Mouse (Mus musculus) MEL (cell line): Measurements from ENCODE around the gene Cog4. TPM values are rescaled to one million over a fixed set of nuclear protein-coding genes. Genes with fewer than 3 reads are reported as not detected.

ENCODE experiments used
- DNase-seq: peaks from one replicate; pipeline ENCODE4 v3.0.0; 2011; ENCODE audit warnings: low read depth, low spot score
- H3K27ac ChIP-seq: 2 replicates; pipeline ENCODE4 v1.5.1; 2012; ENCODE audit warnings: low read depth, mild to moderate bottlenecking, control low read depth, low read length, moderate library complexity; ENCODE audit not compliant: control insufficient read depth
- H3K27me3 ChIP-seq, 2 experiments: fragments of 150-350 bp in 1 of 2; sonication (generic) in 1 of 2; 2 replicates each; pipeline ENCODE4 v1.6.1; 2012; ENCODE audit warnings: low read length in 2 of 2, mild to moderate bottlenecking in 2 of 2, improper control_type of control experiment in 1 of 2, moderate library complexity in 1 of 2; ENCODE audit not compliant: insufficient read depth in 2 of 2, control insufficient read depth in 1 of 2
- H3K36me3 ChIP-seq, 2 experiments: 2 replicates each; pipeline ENCODE4 v1.6.1; 2012 to 2014; ENCODE audit warnings: low read length in 2 of 2, improper control_type of control experiment in 1 of 2, inconsistent platforms in 1 of 2, mild to moderate bottlenecking in 1 of 2; ENCODE audit not compliant: insufficient read depth in 2 of 2, control insufficient read depth in 1 of 2
- H3K4me1 ChIP-seq, 2 experiments: fragments of 150-350 bp in 1 of 2; sonication (generic) in 1 of 2; 2 replicates each; pipeline ENCODE4 v1.6.1; 2012; ENCODE audit warnings: low read length in 2 of 2, improper control_type of control experiment in 1 of 2, mild to moderate bottlenecking in 1 of 2; ENCODE audit not compliant: insufficient read depth in 2 of 2, control insufficient read depth in 1 of 2
- H3K4me3 ChIP-seq, 2 experiments: fragments of 150-350 bp in 1 of 2; sonication (generic) in 1 of 2; 2 replicates each; pipeline ENCODE4 v1.5.1; 2012; ENCODE audit warnings: low read depth in 2 of 2, low read length in 2 of 2, mild to moderate bottlenecking in 2 of 2, moderate library complexity in 2 of 2, control low read depth in 1 of 2, improper control_type of control experiment in 1 of 2; ENCODE audit not compliant: control insufficient read depth in 1 of 2, insufficient read depth in 1 of 2
- H3K79me2 ChIP-seq: 2 replicates; pipeline ENCODE4 v1.6.1; 2012; ENCODE audit warnings: mild to moderate bottlenecking, low read length, moderate library complexity; ENCODE audit not compliant: control insufficient read depth, poor library complexity, insufficient read depth
- H3K9ac ChIP-seq: 2 replicates; pipeline ENCODE4 v1.6.1; 2012; ENCODE audit warnings: low read depth, mild to moderate bottlenecking, control low read depth, low read length, moderate library complexity; ENCODE audit not compliant: control insufficient read depth, poor library complexity, severe bottlenecking
- H3K9me3 ChIP-seq: fragments of 150-350 bp; sonication (generic); replicated peaks from 2 replicates; pipeline ENCODE4 v1.6.1; 2012; ENCODE audit warnings: mild to moderate bottlenecking, low read length, improper control_type of control experiment, moderate library complexity; ENCODE audit not compliant: insufficient read depth
- BHLHE40 ChIP-seq: IDR thresholded peaks from 2 replicates; pipeline ENCODE4 v1.6.1; 2012; ENCODE audit warnings: low read depth, mild to moderate bottlenecking, inconsistent platforms, low read length, improper control_type of control experiment, borderline replicate concordance
- CHD1 ChIP-seq: IDR thresholded peaks from 2 replicates; pipeline ENCODE4 v1.6.1; 2012; ENCODE audit warnings: low read depth, mild to moderate bottlenecking, inconsistent platforms, low read length, improper control_type of control experiment
- CHD2 ChIP-seq: IDR thresholded peaks from 2 replicates; pipeline ENCODE4 v1.6.1; 2011; ENCODE audit warnings: low read length, improper control_type of control experiment
- ETS1 ChIP-seq: IDR thresholded peaks from 2 replicates; pipeline ENCODE4 v1.6.1; 2012; ENCODE audit warnings: low read depth, mild to moderate bottlenecking, inconsistent platforms, low read length, improper control_type of control experiment, moderate library complexity
- GABPA ChIP-seq: IDR thresholded peaks from 2 replicates; pipeline ENCODE4 v1.6.1; 2012; ENCODE audit warnings: low read depth, mild to moderate bottlenecking, inconsistent platforms, low read length, improper control_type of control experiment, moderate library complexity
- GATA1 ChIP-seq: IDR thresholded peaks from 2 replicates; pipeline ENCODE4 v1.6.1; 2011; ENCODE audit warnings: low read depth, low read length, improper control_type of control experiment
- HCFC1 ChIP-seq: IDR thresholded peaks from 2 replicates; pipeline ENCODE4 v1.6.1; 2012; ENCODE audit warnings: low read depth, mild to moderate bottlenecking, inconsistent platforms, low read length, improper control_type of control experiment, moderate library complexity
- MAZ ChIP-seq: IDR thresholded peaks from 2 replicates; pipeline ENCODE4 v1.6.1; 2012; ENCODE audit warnings: low read depth, mild to moderate bottlenecking, inconsistent platforms, low read length, improper control_type of control experiment
- MXI1 ChIP-seq: IDR thresholded peaks from 2 replicates; pipeline ENCODE4 v1.6.1; 2011; ENCODE audit warnings: mild to moderate bottlenecking, low read depth, low read length, improper control_type of control experiment
- RAD21 ChIP-seq: IDR thresholded peaks from 2 replicates; pipeline ENCODE4 v1.6.1; 2011; ENCODE audit warnings: mild to moderate bottlenecking, low read depth, low read length, improper control_type of control experiment
- SIN3A ChIP-seq: IDR thresholded peaks from 2 replicates; pipeline ENCODE4 v1.6.1; 2012; ENCODE audit warnings: low read length, improper control_type of control experiment, inconsistent platforms
- TAL1 ChIP-seq: IDR thresholded peaks from 2 replicates; pipeline ENCODE4 v1.6.1; 2012; ENCODE audit warnings: mild to moderate bottlenecking, inconsistent platforms, low read length, moderate library complexity, mixed read lengths
- UBTF ChIP-seq: IDR thresholded peaks from 2 replicates; pipeline ENCODE4 v1.6.1; 2012; ENCODE audit warnings: low read depth, mild to moderate bottlenecking, inconsistent platforms, low read length, improper control_type of control experiment, moderate library complexity, borderline replicate concordance; ENCODE audit not compliant: insufficient read depth
- USF1 ChIP-seq: IDR thresholded peaks from 2 replicates; pipeline ENCODE4 v1.6.1; 2014; ENCODE audit warnings: low read depth, mild to moderate bottlenecking, inconsistent platforms, low read length, improper control_type of control experiment, moderate library complexity
- ZKSCAN1 ChIP-seq: IDR thresholded peaks from 2 replicates; pipeline ENCODE4 v1.6.1; 2012; ENCODE audit warnings: low read depth, mild to moderate bottlenecking, inconsistent platforms, low read length, improper control_type of control experiment, moderate library complexity
- ZMIZ1 ChIP-seq: IDR thresholded peaks from 2 replicates; pipeline ENCODE4 v1.6.1; 2012; ENCODE audit warnings: low read depth, mild to moderate bottlenecking, inconsistent platforms, low read length, improper control_type of control experiment, moderate library complexity
- ZNF384 ChIP-seq: IDR thresholded peaks from 2 replicates; pipeline ENCODE4 v1.6.1; 2012; ENCODE audit warnings: low read depth, mild to moderate bottlenecking, inconsistent platforms, low read length, improper control_type of control experiment
- polyA plus RNA-seq, 2 experiments: library from polyadenylated mRNA; stranded (reverse) in 1 of 2; unstranded in 1 of 2; fragments of >175 nt in 1 of 2; fragments of >200 nt in 1 of 2; gene quantifications; 2 replicates each; pipeline versions ENCODE4 v1.2.1 to v1.2.4; 2012; ENCODE audit warnings: low replicate concordance in 2 of 2, low read depth in 1 of 2; ENCODE audit not compliant: insufficient read length in 2 of 2, insufficient read depth in 1 of 2, missing spikeins in 1 of 2
- total RNA-seq: library from RNA; depleted of rRNA; stranded (reverse); fragments of 300-350 nt; gene quantifications from 2 replicates; pipeline ENCODE4 v1.2.3, GENCODE M21; 2012

Cog4 gene
- total and polyA plus RNA-seq, 3 experiments = 32.1 to 35.3 TPM; not detected in 1

- no peak for TF ChIP-seq CHD2
- peak; percentile 74 for TF ChIP-seq ETS1
Observed at GRCm38 (mm10) chr8:110917415-110917814, 71.0 kb downstream of the Cog4 start (continued).

GRCm38 (mm10) chr8:110918027-110918426, 71.6 kb downstream of the Cog4 start:
- peak overlapping the region; percentile 34 for H3K27ac ChIP-seq
- H3K9ac ChIP-seq = peak overlapping the region; percentile 25
- TF ChIP-seq GABPA (no peak), ZKSCAN1 (no peak), SIN3A (peak; percentile 49), RAD21 (no peak), ETS1 (peak; percentile 72), USF1 (peak; percentile 65), CHD1 (0 out of 2 replicates have a peak, but pooled peaks have one; percentile 7), GATA1 (peak; percentile 9; the same call in 1 of the 2 replicates), MXI1 (peak; percentile 38; the same call in 1 of the 2 replicates), UBTF (no peak)
- TF ChIP-seq, all 39 proteins: peak for 6
- peak; percentile 72 for DNase-seq
- H3K4me3 ChIP-seq = peak overlapping the region; percentile 40
- H3K9me3 ChIP-seq = no peaks in the 10 kb centered on the region
- H3K36me3 ChIP-seq = peaks cover 0 to 22% of the 10 kb centered on the region in 2 experiments; a peak in 2 of 4 replicates
- peaks cover 12% of the 10 kb centered on the region for H3K79me2 ChIP-seq
- H3K27me3 ChIP-seq = no peaks in the 10 kb centered on the region
- H3K4me1 ChIP-seq = peaks cover 9 to 29% of the 10 kb centered on the region in 2 experiments

- Histone ChIP-seq H3K4me1 (peaks cover 9 to 26% of the 10 kb centered on the region in 2 experiments), H3K9ac (peak overlapping the region; percentile 25; the same call in 1 of the 2 replicates), H3K9me3 (no peaks in the 10 kb centered on the region), H3K27ac (peak overlapping the region; percentile 34; the same call in 1 of the 2 replicates), H3K27me3 (no peaks in the 10 kb centered on the region), H3K36me3 (peaks cover 0 to 22% of the 10 kb centered on the region in 2 experiments; a peak in 2 of 4 replicates), H3K79me2 (peaks cover 13% of the 10 kb centered on the region), H3K4me3 (peak overlapping the region; percentile 40)
- TF ChIP-seq BHLHE40 (no peak), ZNF384 (0 out of 2 replicates have a peak, but pooled peaks have one; percentile 4), CHD1 (0 out of 2 replicates have a peak, but pooled peaks have one; percentile 31), HCFC1 (0 out of 2 replicates have a peak, but pooled peaks have one; percentile 50), MAZ (peak; percentile 74), ZMIZ1 (no peak), TAL1 (no peak)
- peak; percentile 78 for DNase-seq
Observed at GRCm38 (mm10) chr8:110918460-110918859, 72.1 kb downstream of the Cog4 start.
